Mouse (Mus musculus) small intestine, adult 2 months (tissue): ENCODE data around the gene Fignl1. TPM values are rescaled to one million over a fixed set of nuclear protein-coding genes. Genes with fewer than 3 reads are reported as not detected.

ENCODE experiments used
- H3K27ac ChIP-seq: fragments of 200-500 bp; 2 replicates; pipeline ENCODE4 v1.5.1; 2012; ENCODE audit warnings: low read depth, low read length, control low read depth, inconsistent platforms; ENCODE audit not compliant: insufficient read depth
- H3K27me3 ChIP-seq: fragments of 200-500 bp; 2 replicates; pipeline ENCODE4 v1.6.1; 2012; ENCODE audit warnings: mild to moderate bottlenecking, moderate library complexity, low read length, inconsistent platforms; ENCODE audit not compliant: control insufficient read depth, insufficient read depth
- H3K36me3 ChIP-seq: fragments of 200-500 bp; 2 replicates; pipeline ENCODE4 v1.6.1; 2012; ENCODE audit warnings: mild to moderate bottlenecking, low read length, control low read depth, inconsistent platforms; ENCODE audit not compliant: control insufficient read depth, insufficient read depth
- H3K4me1 ChIP-seq: fragments of 200-500 bp; 2 replicates; pipeline ENCODE4 v1.6.1; 2012; ENCODE audit warnings: low read length, inconsistent platforms, mixed read lengths; ENCODE audit not compliant: control insufficient read depth, insufficient read depth, insufficient read length
- H3K4me3 ChIP-seq: fragments of 200-500 bp; 2 replicates; pipeline ENCODE4 v1.5.1; 2012; ENCODE audit warnings: low read depth, mild to moderate bottlenecking, control low read depth, inconsistent platforms, low read length, moderate library complexity
- CTCF ChIP-seq: fragments of 200-500 bp; IDR thresholded peaks from 2 replicates; pipeline ENCODE4 v1.5.1; 2012; ENCODE audit warnings: low read depth, mild to moderate bottlenecking, control low read depth, inconsistent platforms, low read length, moderate library complexity, mixed read lengths; ENCODE audit not compliant: insufficient replicate concordance, insufficient read length; ENCODE audit errors: extremely low read depth
- POLR2A ChIP-seq: fragments of 200-500 bp; IDR thresholded peaks from 2 replicates; pipeline ENCODE4 v1.6.1; 2012; ENCODE audit warnings: low read depth, mild to moderate bottlenecking, control low read depth, inconsistent platforms, low read length, moderate library complexity
- whole genome bisulfite sequencing: fragments of 180-500 bp; shearing (Covaris S2); methylation state at CpG from one replicate; pipeline ENCODE4 v1.1.7; 2018; 5-methylcytosine and 5-hydroxymethylcytosine counted together
- polyA plus RNA-seq: library from polyadenylated mRNA; depleted of rRNA; stranded (reverse); fragments of >200 nt; gene quantifications from 2 replicates; pipeline ENCODE4 v1.2.3, GENCODE M21; 2012

Gene Fignl1
- polyA plus RNA-seq, 1 experiment = 0.85 TPM

GRCm38 (mm10) chr11:11776071-11776821 lies 32.5 kb downstream of the Fignl1 start:
- no peak overlapping the region for H3K4me3 ChIP-seq
- 62% methylated on average over 4 of the region's 4 CpGs for WGBS
- H3K36me3 ChIP-seq = no peaks in the 10 kb centered on the region
- no peak overlapping the region for H3K27ac ChIP-seq
- TF ChIP-seq POLR2A (no peak), CTCF (no peak)
- H3K4me1 ChIP-seq = no peaks in the 10 kb centered on the region
- H3K27me3 ChIP-seq = no peaks in the 10 kb centered on the region

GRCm38 (mm10) chr11:11774893-11775292 lies 33.9 kb downstream of the Fignl1 start:
- Histone ChIP-seq H3K4me3 (no peak overlapping the region), H3K36me3 (no peaks in the 10 kb centered on the region), H3K27ac (no peak overlapping the region), H3K27me3 (no peaks in the 10 kb centered on the region), H3K4me1 (no peaks in the 10 kb centered on the region)
- 86% methylated on average over 5 of the region's 5 CpGs for WGBS
- TF ChIP-seq CTCF = no peak
- no peak for TF ChIP-seq POLR2A

- WGBS = 92% methylated on average over 4 of the region's 4 CpGs
- Histone ChIP-seq H3K4me1 (no peaks in the 10 kb centered on the region), H3K4me3 (no peak overlapping the region), H3K27me3 (no peaks in the 10 kb centered on the region), H3K27ac (no peak overlapping the region), H3K36me3 (0 out of 2 replicates have a peak, but pooled peaks cover 1% of the 10 kb centered on the region)
- TF ChIP-seq POLR2A (no peak), CTCF (no peak)
These were observed 34.4 kb downstream of the Fignl1 start for GRCm38 (mm10) chr11:11774384-11774783.

GRCm38 (mm10) chr11:11772196-11772595 lies 36.6 kb downstream of the Fignl1 start:
- H3K27me3 ChIP-seq = no peaks in the 10 kb centered on the region
- H3K4me1 ChIP-seq = no peaks in the 10 kb centered on the region
- no peak overlapping the region for H3K4me3 ChIP-seq
- 77% methylated on average over 4 of the region's 4 CpGs for WGBS
- 0 out of 2 replicates have a peak, but pooled peaks cover 2% of the 10 kb centered on the region for H3K36me3 ChIP-seq
- no peak overlapping the region for H3K27ac ChIP-seq
- TF ChIP-seq POLR2A (no peak), CTCF (no peak)

GRCm38 (mm10) chr11:11770691-11771090 lies 38.1 kb downstream of the Fignl1 start:
- Histone ChIP-seq H3K27ac (no peak overlapping the region), H3K4me1 (no peaks in the 10 kb centered on the region), H3K36me3 (0 out of 2 replicates have a peak, but pooled peaks cover 2% of the 10 kb centered on the region), H3K4me3 (no peak overlapping the region), H3K27me3 (no peaks in the 10 kb centered on the region)
- TF ChIP-seq POLR2A = no peak
- TF ChIP-seq CTCF = no peak
- WGBS = 93% methylated on average over 3 of the region's 3 CpGs

- H3K27me3 ChIP-seq = no peaks in the 10 kb centered on the region
- TF ChIP-seq CTCF = no peak
- no peak for TF ChIP-seq POLR2A
- H3K36me3 ChIP-seq = 0 out of 2 replicates have a peak, but pooled peaks cover 2% of the 10 kb centered on the region
- H3K4me3 ChIP-seq = no peak overlapping the region
- 93% methylated on average over 20 of the region's 20 CpGs for WGBS
- H3K27ac ChIP-seq = no peak overlapping the region
- H3K4me1 ChIP-seq = peaks cover 2% of the 10 kb centered on the region; the same call in 1 of the 2 replicates
These were observed 39.5 kb downstream of the Fignl1 start for GRCm38 (mm10) chr11:11769281-11769680.

- Histone ChIP-seq H3K4me1 (peaks cover 5% of the 10 kb centered on the region; the same call in 1 of the 2 replicates), H3K27me3 (no peaks in the 10 kb centered on the region), H3K4me3 (no peak overlapping the region), H3K27ac (no peak overlapping the region), H3K36me3 (0 out of 2 replicates have a peak, but pooled peaks cover 2% of the 10 kb centered on the region)
- TF ChIP-seq CTCF (no peak), POLR2A (no peak)
- 83% methylated on average over 2 of the region's 2 CpGs for WGBS
These were observed 40.7 kb downstream of the Fignl1 start for GRCm38 (mm10) chr11:11768057-11768456.
